Mouse (Mus musculus): ENCODE results near the gene Vmn1r125.
"Not testable (repeated sequence)": the region's sequence is repeated elsewhere in the genome, so short reads cannot be mapped to it uniquely, and the experiment has no call there.

Gene Vmn1r125

DNA sequence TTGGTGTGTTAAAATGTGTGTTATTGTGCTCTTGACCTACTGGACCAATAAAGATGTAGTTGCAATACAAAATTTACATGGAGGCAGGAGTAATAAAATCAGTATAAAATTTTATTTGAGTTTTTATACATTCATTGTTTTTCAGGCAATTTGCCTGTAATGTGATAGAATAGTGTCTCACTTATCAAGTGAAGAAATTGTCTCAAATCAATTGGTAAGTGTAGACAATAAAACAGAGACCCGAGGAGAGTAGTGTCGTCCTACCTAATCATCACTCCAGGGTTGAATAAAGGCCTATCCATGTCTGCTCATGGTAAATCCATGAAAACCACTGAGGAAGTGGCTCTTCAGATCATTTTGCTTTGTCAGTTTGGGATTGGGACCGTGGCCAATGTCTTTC is at the start of gene Vmn1r125:
TSS of gene Vmn1r125 (plus strand) at position 301 of the 400 bp plus-strand sequence.
- DNase-seq (ENCODE audit: low spot score): not testable (repeated sequence)

- not testable (repeated sequence) for DNase-seq (ENCODE audit: low spot score)
Observed at GRCm38 (mm10) chr7:21260517-21260916, 11.5 kb upstream of the Vmn1r125 start, which contains the start of gene Vmn1r124. TSS of gene Vmn1r124 (minus strand) at chr7:21260617.

DNA sequence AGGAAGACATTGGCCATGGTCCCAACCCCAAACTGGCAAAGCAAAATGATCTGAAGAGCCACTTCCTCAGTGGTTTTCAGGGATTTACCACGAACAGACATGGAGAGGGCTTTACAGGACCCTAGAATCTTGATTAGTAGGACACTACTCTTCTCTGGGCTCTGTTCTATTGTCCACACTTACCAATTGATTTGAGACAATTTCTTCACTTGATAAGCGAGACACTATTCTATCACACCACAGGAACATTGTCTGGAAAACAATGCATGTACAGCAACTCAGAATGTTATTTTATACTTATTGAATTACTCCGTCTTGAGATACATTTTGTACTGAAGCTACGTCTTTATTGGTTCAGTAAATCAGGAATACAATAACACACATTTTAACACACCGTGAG is 29.4 kb downstream of the Vmn1r125 start, which contains the start of gene Vmn1r126:
TSS of gene Vmn1r126 (minus strand) at position 101 of the 400 bp plus-strand sequence.
- not testable (repeated sequence) for DNase-seq (ENCODE audit: low spot score)

DNA sequence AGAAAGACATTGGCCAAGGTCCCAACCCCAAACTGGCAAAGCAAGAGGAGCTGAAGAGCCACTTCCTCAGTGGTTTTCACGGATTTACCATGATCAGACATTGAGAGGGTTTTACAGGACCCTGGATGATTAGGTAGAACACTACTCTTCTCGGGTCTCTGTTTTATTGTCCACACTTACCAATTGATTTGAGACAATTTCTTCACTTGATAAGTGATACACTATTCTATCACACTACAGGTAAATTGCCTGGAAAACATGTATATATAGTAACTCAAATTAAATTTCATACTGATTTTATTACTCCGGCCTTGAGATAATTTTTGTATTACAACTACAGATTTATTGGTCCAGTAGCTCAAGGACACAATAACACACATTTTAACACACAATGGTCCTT is 47.8 kb downstream of the Vmn1r125 start, which contains the start of gene Vmn1r127:
TSS of gene Vmn1r127 (minus strand) at position 101 of the 400 bp plus-strand sequence.
- DNase-seq (ENCODE audit: low spot score): not testable (repeated sequence)

Measured in MN1 (cell line).